Mouse (Mus musculus): ENCODE measurements around the gene Kars.

Gene Kars

GRCm38 (mm10) chr8:111978147-111978546 lies 33.0 kb downstream of the Kars start:
- DNase-seq, result no peak

GRCm38 (mm10) chr8:111976326-111976725 lies 34.8 kb downstream of the Kars start:
- no peak for DNase-seq

- DNase-seq, result no peak
Measured at GRCm38 (mm10) chr8:111975706-111976105, 35.4 kb downstream of the Kars start.

GRCm38 (mm10) chr8:111974138-111974537 lies 37.0 kb downstream of the Kars start:
- DNase-seq, result no peak

GRCm38 (mm10) chr8:111968991-111969390 lies 42.1 kb downstream of the Kars start:
- DNase-seq, result no peak

- DNase-seq, result no peak
Measured at GRCm38 (mm10) chr8:111968541-111968940, 42.6 kb downstream of the Kars start.

GRCm38 (mm10) chr8:111967246-111967870 lies 43.8 kb downstream of the Kars start:
- no peak for DNase-seq

GRCm38 (mm10) chr8:111964849-111965561 lies 46.1 kb downstream of the Kars start:
- DNase-seq, result no peak

GRCm38 (mm10) chr8:111964351-111964750 lies 46.8 kb downstream of the Kars start:
- DNase-seq, result no peak

GRCm38 (mm10) chr8:111963546-111963945 lies 47.6 kb downstream of the Kars start:
- DNase-seq, result no peak

GRCm38 (mm10) chr8:111963091-111963490 lies 48.0 kb downstream of the Kars start:
- DNase-seq, result no peak

- DNase-seq, result no peak
Measured at GRCm38 (mm10) chr8:111962589-111962988, 48.5 kb downstream of the Kars start.

- no peak for DNase-seq
Measured at GRCm38 (mm10) chr8:111961330-111961729, 49.8 kb downstream of the Kars start.

GRCm38 (mm10) chr8:111960591-111961321 lies 50.4 kb downstream of the Kars start:
- DNase-seq, result no peak

- DNase-seq, result no peak
Measured at GRCm38 (mm10) chr8:111957231-111957630, 53.9 kb downstream of the Kars start.

GRCm38 (mm10) chr8:111955879-111956278 lies 55.2 kb downstream of the Kars start:
- no peak for DNase-seq

- DNase-seq, result no peak
Measured at GRCm38 (mm10) chr8:111954844-111955594, 56.1 kb downstream of the Kars start.

- no peak for DNase-seq
Measured at GRCm38 (mm10) chr8:111951936-111952335, 59.2 kb downstream of the Kars start.

GRCm38 (mm10) chr8:111951317-111951716 lies 59.8 kb downstream of the Kars start:
- DNase-seq, result no peak

GRCm38 (mm10) chr8:111950846-111951245 lies 60.3 kb downstream of the Kars start:
- DNase-seq, result no peak

GRCm38 (mm10) chr8:111947954-111948353 lies 63.2 kb downstream of the Kars start:
- DNase-seq, result no peak

- no peak for DNase-seq
Measured at GRCm38 (mm10) chr8:111947144-111947543, 64.0 kb downstream of the Kars start.

- no peak for DNase-seq
Measured at GRCm38 (mm10) chr8:111943544-111943943, 67.6 kb downstream of the Kars start.

All from kidney, adult 8-10 months (tissue).